Mouse (Mus musculus) liver, embryonic 14.5 days (tissue): ENCODE results near the gene Srxn1.

Source experiments
- CTCF ChIP-seq: IDR thresholded peaks from 2 replicates; pipeline ENCODE4 v1.5.1; 2016; ENCODE audit warnings: antibody characterized with exemption, low read depth, control low read depth
- EP300 ChIP-seq: IDR thresholded peaks from 2 replicates; pipeline ENCODE4 v1.6.1; 2016; ENCODE audit warnings: antibody characterized with exemption, low read depth

- TF ChIP-seq CTCF: no peak
- no peak for TF ChIP-seq EP300
Measured at GRCm38 (mm10) chr2:152093356-152093792, 11.9 kb upstream of the Srxn1 start.
